Mouse (Mus musculus): ENCODE data around the gene Ube2l3.

The Ube2l3 gene

DNA sequence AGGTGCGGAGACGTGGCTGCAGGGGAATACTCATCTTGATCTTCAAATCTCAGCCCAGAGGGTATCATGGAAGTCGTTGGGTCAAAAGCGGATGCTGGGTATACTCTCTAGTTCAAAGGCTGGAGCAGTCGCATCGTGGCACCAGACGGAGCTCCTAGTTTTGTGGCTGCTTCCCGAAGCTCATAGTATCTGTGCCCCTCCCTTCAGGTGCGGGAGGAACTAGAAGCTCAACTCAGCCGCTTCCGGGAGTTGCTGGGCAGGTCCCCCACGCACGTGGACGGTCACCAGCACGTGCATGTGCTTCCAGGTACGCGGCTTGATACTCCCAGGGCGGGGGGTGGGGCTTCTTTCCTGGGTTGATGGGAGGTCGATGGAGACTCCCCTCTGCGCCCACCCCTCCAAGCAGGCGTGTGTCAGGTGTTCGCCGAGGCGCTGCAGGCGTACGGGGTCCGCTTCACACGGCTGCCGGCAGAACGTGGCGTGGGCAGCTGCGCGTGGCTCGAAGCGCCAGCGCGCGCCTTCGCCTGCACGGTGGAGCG is 55.0 kb downstream of the Ube2l3 start:
- peak; percentile 69 for DNase-seq (ENCODE audit: low read depth, low spot score)

DNA sequence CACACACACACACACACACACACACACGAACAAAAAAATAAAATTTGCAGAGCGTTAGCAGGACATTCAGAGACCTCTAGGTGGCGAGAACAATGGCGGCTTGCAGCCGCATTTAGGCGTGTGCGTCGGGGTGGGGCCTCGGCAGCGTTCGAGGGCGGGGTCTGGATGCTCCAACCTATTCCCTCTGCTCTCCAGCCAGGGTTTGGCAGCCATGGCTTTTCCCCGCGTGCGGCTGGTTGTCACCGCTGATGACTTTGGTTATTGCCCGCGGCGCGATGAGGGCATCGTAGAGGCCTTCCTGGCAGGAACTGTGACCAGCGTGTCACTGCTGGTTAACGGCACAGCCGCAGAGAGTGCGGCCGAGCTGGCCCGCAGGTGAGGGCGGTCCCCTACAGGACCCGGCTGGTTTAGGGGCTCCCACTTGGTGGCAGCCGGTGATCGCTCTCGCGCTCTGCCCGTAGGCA is 55.6 kb downstream of the Ube2l3 start, which contains the start of gene Ccdc116:
TSS of gene Ccdc116 (minus strand) at position 458 of the 464 bp plus-strand sequence.
- DNase-seq (ENCODE audit: low read depth, low spot score), result peak; percentile 95

DNA sequence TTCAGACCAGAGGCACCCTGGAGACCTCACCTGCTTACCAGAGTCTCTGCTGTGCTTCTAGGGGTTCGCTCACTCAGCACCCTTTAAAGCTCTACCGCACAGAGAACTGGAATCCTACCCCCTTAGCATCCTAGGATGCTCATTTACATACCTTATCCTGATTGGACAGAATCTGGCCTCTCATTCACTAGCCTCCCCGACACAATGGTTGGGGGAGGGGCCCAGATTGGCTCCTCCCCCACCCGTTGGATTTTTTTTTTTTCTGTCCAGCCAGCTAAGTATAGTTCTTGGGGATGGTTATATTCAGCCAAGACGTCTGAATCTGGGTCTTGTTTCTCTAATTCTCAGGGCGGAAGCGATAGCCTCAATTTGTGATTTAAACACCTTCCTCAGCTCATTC is 58.1 kb downstream of the Ube2l3 start, which contains the start of gene Ydjc:
TSS of gene Ydjc (plus strand) at position 283 of the 400 bp plus-strand sequence.
- no peak for DNase-seq (ENCODE audit: low read depth, low spot score)

DNA sequence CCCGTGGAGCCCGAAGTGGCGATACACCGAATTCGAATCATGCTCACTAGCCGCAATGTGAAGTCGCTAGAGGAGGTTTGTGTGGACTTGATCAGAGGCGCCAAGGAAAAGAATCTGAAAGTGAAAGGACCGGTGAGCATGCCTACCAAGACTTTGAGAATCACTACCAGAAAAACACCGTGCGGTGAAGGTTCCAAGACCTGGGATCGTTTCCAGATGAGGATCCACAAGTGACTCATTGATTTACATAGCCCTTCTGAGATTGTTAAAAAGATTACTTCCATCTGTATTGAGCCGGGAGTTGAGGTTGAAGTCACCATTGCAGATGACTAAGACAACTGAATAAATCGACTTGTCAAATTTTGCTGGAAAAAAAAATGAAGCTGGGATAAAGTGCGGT is 65.1 kb downstream of the Ube2l3 start:
- DNase-seq (ENCODE audit: low read depth, low spot score), result no peak

DNA sequence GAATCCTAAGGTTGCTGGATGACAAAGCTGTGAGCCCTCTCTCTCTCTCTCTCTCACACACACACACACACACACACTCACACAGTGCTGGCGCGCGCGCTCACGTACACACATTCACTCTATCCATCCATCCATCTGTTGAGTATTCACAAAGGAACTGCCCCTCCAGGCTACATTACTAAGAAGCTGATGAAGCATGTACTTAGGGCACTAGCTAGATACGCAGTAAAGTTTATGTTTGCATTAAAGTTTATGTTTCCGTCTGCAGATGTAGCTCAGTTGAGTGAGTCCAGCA is 69.6 kb downstream of the Ube2l3 start:
- DNase-seq (ENCODE audit: low read depth, low spot score), result peak; percentile 37

DNA sequence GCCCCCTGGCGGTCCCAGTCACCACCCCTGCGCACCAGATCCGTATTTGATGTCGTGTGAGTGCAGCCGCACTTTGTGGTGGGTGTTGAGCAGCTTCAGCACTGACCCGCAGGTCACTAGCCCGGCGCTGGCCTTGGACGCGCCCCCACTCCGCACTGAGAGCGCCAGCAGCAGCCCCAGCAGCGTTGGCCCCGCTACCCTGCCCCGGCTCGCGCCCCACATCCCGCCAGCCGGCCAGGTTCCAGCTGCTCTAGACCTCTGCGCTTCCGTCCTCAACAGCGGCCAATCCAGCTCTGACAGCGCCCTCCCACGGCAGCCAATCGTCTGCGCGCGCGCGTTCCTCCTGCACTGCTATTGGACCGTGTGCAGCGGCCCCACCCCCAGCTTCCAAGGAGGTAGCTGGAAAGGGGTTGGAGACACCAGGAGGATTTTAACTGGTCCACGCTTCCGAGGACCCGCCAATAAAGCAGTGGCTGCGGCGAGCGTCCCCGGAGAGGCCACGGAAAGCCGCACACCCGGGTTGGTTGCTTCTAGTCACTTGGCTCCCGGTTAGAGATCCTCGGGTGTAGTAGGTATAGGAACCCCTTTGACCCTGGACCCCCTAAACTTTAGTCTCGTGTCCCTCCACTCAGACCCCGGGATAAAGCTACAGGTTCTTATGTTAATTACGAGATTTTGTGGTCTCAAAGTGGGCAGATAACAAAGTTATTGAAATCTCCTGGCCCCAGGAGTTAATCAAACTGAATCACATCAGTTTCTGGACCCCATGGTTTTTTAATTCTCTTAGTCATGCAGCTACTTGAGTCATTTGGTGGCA is 70.2 kb downstream of the Ube2l3 start, which contains the start of gene Sdf2l1:
TSS of gene Sdf2l1 (minus strand) at position 295 of the 817 bp plus-strand sequence.
- DNase-seq (ENCODE audit: low read depth, low spot score), result peak; percentile 99

DNA sequence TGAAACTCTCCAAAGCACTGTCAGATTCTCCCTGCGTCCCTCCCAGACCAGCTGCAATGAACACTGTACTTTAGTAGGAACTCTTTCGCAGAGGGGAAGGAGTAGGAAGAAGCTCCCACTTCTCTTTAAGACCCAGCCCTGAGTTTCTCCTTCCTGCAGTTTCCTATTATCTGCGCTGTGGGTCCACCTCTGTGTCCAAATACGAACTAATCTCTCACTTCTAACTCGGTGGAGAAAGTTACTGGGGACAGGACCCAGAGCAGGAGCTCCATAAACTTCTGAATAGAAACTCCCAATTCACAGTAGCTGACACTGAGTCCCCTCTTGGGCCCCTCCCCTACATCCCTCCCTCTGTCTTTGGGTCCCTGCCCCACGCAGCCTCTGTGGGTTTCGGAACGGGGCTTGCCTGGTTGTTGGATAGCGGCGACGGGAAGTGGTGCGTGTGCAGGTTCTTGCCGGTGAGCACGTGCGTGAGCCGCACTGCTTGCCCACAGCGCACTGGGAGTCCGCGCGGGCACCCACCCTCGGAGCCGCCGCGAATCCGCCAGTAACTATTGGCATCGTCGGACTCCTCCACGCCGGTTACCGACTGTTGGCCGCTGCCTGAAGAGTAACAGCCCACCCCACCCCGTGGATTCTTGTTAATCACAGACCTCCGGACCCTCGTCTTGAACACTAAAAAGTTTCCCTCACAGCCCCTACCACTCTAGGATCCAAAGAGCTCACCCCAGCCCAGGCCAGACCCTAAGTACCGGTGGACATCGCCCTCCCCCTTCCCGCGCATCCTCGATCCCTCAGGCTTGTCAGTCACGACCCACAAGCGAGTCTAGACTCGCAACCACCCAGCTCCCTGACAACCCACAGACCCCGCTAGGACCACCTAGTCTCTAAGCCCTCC is 71.0 kb downstream of the Ube2l3 start:
- peak; percentile 12 for DNase-seq (ENCODE audit: low read depth, low spot score)

DNA sequence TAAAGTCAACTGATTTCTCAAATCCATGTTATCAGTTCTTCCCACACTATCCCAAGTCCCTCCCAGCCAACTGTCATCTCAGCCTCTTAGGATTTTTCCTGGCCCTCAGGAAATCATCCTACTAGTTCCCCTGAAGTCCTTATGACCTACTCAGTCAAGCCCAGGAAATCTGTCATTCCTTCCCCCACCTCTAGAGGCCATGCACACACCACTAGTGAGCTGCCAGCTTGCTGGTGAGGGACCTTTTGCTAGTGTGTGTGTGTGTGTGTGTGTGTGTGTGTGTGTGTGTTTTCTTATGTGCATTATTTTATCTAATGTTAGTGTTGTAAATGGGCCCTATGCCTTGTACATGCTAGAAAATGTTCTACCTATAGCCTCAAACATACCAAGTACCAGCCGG is 75.2 kb downstream of the Ube2l3 start:
- peak; percentile 76 for DNase-seq (ENCODE audit: low read depth, low spot score)

DNA sequence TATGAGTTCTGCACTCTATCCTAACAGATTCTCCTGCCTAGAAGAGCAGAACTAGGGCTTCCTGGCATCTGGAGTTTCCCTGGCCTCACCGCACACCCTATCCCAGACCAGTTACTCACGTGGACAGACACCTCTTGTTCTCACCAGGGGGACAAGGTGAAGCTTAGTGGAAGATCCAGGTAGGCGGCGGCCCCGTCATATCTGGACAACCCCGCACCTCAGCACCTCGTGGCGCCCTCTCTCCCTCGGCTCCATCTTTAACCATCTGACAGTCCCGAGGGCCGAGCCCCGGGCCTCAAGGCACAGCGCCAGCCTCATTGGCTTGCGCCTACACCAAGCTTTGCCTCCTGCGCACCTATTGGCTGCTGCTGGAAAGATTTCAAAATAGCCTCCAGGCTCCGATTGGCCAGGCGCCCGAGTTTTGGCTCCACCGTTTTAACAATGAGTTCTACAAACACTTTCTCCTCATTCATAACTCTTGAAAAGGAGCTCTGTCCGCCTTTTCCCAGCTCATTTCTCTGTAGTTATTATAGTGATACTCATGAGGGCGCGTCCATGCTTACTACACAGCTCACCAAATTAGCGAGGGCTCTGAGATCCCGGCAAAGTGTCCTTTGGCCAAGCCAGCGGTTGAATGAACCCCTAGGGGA is 77.5 kb downstream of the Ube2l3 start, which contains the start of gene 2610318N02Rik:
TSS of gene 2610318N02Rik (minus strand) at position 297 of the 650 bp plus-strand sequence.
- peak; percentile 84 for DNase-seq (ENCODE audit: low read depth, low spot score)

DNA sequence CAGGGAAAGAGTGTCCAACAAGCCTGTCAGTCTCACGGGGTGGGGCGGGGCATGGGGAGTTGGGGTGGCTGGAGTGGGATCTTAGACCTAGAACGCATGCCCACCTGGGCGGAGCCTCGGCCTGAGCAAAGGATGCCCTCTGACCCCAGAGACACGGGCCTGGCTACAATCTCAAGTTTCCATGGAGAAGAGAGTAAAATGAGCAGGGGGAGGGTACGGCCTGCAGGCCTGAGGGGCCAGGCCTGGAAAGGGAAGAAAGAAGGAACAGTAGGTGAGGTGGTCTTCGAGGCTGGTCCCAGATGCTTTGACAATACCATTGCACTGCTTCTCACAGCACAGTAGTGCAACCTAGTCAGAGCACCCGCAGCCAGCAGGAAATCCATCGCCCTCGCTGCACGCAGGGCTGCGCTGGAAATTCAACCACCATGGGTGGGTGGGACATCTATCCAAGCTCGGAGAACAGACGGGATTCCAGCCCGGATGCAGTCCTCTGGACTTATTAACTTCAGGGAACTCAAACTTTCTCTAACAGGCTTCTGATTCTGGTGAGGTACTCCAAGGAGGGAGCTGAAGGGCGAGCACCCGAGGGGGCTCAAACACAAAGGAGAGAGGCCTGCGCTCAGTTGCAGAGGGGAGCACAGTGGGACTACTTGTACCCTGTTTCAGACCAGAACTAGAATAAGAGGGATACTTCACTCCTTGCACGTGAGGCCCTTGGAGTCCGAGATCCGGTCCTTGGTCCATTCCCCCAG is 78.2 kb downstream of the Ube2l3 start:
- DNase-seq (ENCODE audit: low read depth, low spot score), result no peak

DNA sequence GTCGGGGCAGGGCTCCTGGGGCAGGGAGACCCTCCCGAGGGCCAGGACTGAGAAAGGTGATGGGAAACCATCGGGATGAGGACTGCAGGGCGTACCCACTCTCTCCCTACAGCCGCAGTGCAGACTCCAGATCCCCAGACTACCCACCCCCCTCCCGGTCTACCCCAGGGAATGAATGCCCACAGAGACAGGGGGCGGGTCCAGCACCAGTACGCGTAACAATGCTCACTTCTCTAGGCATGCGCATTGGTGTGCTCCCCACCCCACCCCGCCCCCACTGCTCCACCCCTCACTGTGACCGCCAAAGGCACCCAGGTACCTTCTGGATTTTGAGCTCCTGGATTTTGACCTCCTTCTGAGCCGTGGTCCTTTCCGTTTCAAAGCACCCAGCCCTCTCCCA is 80.9 kb downstream of the Ube2l3 start:
- no peak for DNase-seq (ENCODE audit: low read depth, low spot score)

DNA sequence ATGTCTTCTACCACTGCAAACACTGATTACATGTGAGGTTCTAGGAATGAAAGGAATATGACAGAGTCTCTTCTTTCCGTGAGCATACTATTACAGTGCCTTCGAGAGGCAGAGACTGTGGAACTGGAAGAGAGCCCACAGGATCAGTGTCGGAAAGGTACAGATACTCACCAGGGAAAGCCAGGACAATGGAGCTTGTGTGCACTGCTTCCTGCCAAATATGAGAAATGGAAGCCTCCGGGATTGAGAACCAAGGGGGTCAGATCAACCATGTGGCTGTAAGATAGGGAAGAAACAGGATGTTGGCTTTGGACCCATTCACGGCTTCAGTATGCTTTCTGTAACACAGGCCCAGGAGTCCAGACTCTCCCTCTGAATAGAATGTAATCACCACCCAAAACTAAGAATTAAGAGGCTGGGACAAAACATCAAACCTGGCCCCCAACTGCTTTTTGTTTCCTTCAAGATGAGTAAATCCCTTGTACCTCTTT is 85.1 kb downstream of the Ube2l3 start:
- DNase-seq (ENCODE audit: low read depth, low spot score), result no peak

DNA sequence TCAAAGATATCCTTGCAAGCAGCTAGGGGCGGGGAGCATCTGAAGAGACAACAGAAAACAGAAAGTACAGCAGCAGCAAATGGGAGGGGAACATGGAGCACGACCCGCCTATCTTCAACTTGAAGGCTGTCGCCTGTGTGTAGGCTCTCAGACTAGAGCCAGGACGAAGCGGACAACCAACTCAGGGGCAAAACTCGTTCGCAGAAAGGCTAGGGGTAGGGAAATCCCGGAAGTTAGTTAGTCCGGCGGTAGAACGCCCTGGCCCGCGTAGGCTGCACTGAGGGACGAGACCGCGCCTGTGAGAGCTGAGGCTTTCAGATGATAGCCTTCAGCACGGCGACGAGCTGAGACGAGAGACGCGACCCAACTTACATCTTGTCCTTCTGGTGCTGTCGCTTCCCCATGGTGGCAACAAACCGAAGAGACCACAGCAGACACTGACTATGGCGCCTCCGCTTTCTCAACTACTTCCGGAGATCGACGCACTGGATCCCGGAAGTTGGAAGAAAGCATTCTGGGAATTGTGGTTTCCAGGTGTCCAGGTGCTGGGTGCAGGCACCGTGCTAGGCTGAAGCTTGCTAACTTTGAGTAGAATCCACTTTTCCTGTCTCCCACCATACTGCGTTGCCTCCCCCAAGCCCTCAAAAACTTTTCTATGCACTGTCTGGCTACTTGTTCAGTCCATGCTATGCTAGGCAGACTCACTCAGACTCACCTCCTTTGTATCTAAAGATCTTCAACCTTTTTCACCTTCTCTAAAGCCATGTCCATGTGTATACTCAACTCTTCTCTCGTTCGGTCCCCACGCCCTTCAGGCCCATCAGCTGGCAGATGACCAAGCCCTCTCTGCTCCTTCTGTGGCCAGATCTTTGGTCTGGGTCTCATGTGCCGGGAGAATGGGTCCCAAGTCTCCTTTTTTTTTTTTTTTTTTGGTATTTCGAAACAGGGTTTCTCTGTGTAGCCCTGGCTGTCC is 91.4 kb downstream of the Ube2l3 start, which contains the start of gene Ppil2:
TSS of gene Ppil2 (minus strand) at position 487 of the 973 bp plus-strand sequence.
- DNase-seq (ENCODE audit: low read depth, low spot score), result peak; percentile 92

DNA sequence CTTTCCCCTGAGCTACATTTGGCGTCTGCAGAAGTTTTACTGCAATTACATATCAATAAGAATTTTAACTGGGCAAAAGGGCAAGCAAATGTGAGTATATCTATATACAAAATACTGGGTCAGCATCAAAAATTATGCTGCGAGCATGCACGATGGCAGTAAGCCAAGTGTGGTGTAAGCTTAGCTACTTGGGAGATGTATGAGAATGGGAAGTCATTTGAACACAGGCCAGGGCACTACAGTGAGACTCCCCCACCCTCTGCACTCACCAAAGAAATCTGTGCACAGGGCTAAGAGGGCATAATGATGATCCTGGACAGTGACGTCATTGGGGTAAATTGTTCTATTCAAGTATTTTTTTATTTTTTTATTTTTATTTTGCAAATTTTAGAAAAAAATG is 97.8 kb downstream of the Ube2l3 start:
- no peak for DNase-seq (ENCODE audit: low read depth, low spot score)

DNA sequence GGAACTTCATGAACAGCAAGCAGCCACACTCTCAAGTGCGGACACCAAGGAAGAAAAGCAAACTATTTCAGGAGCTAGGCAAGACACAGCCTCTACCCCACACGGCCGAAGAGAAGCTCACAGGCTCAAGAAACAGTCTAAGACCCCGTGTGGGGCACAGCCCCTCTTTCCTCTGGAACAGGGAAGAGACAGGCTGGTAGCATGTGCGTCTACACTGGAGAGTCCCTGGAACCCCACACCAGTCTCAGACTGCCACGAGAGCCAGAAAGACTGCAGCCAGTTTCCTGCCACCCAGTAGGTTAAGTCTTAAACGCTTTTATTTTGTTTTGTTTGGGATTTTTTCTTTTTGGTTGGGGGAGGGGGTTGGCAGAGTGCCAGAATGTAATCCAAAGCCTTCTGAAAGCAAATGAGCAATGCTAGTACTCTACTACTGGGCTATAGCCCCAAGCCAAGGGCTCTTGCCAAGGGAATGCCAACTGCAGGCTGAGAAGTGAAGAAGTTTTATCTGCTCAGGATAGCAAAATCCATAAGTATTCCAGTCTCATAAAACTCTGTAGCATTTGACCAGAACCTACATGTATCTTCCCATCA is 99.7 kb downstream of the Ube2l3 start:
- no peak for DNase-seq (ENCODE audit: low read depth, low spot score)
